Mouse (Mus musculus): Measurements from ENCODE around the gene Lsm14b.

The Lsm14b gene

GRCm38 (mm10) chr2:180018573-180018972, 6.2 kb upstream of the Lsm14b start:
- DNase-seq (ENCODE audit: low spot score in 2 of 2), result no peak

- DNase-seq (ENCODE audit: low spot score in 2 of 2), result no peak
Measured at GRCm38 (mm10) chr2:180020091-180020661, 4.6 kb upstream of the Lsm14b start.

- no peak for DNase-seq (ENCODE audit: low spot score in 2 of 2)
Measured at GRCm38 (mm10) chr2:180020919-180021318, 3.9 kb upstream of the Lsm14b start.

- no peak for DNase-seq (ENCODE audit: low spot score in 2 of 2)
Measured at GRCm38 (mm10) chr2:180022751-180023150, 2.0 kb upstream of the Lsm14b start.

- DNase-seq (ENCODE audit: low spot score in 2 of 2), result peak in 1 of 2 experiments; percentile 50
Measured at GRCm38 (mm10) chr2:180025135-180025860, 511 bp downstream of the Lsm14b start.

GRCm38 (mm10) chr2:180025861-180026200, 1.0 kb downstream of the Lsm14b start:
- DNase-seq (ENCODE audit: low spot score in 2 of 2), result no peak

- DNase-seq (ENCODE audit: low spot score in 2 of 2), result no peak
Measured at GRCm38 (mm10) chr2:180027768-180028167, 3.0 kb downstream of the Lsm14b start.

GRCm38 (mm10) chr2:180031270-180031669, 6.5 kb downstream of the Lsm14b start:
- DNase-seq (ENCODE audit: low spot score in 2 of 2), result no peak

GRCm38 (mm10) chr2:180032925-180033324, 8.1 kb downstream of the Lsm14b start:
- DNase-seq (ENCODE audit: low spot score in 2 of 2), result no peak

GRCm38 (mm10) chr2:180033956-180034355, 9.2 kb downstream of the Lsm14b start:
- no peak for DNase-seq (ENCODE audit: low spot score in 2 of 2)

- no peak for DNase-seq (ENCODE audit: low spot score in 2 of 2)
Measured at GRCm38 (mm10) chr2:180034753-180035152, 10.0 kb downstream of the Lsm14b start.

GRCm38 (mm10) chr2:180040406-180040805, 15.6 kb downstream of the Lsm14b start:
- DNase-seq (ENCODE audit: low spot score in 2 of 2), result no peak

- peak in 1 of 2 experiments; percentile 51 for DNase-seq (ENCODE audit: low spot score in 2 of 2)
Measured at GRCm38 (mm10) chr2:180041577-180042255, 16.9 kb downstream of the Lsm14b start.

- DNase-seq (ENCODE audit: low spot score in 2 of 2), result peak; percentile 80 to 91
Measured at GRCm38 (mm10) chr2:180042256-180042857, 17.6 kb downstream of the Lsm14b start, which contains the start of the genes Psma7 and Ss18l1. Psma7 (minus strand) TSS chr2:180042433. Ss18l1 (plus strand) TSS chr2:180042509.

GRCm38 (mm10) chr2:180042858-180043515, 18.2 kb downstream of the Lsm14b start:
- peak; percentile 53 to 70 for DNase-seq (ENCODE audit: low spot score in 2 of 2)

GRCm38 (mm10) chr2:180045283-180045682, 20.5 kb downstream of the Lsm14b start:
- DNase-seq (ENCODE audit: low spot score in 2 of 2), result peak in 1 of 2 experiments; percentile 30

- DNase-seq (ENCODE audit: low spot score in 2 of 2), result no peak
Measured at GRCm38 (mm10) chr2:180047580-180047979, 22.8 kb downstream of the Lsm14b start.

- DNase-seq (ENCODE audit: low spot score in 2 of 2), result no peak
Measured at GRCm38 (mm10) chr2:180047980-180048635, 23.3 kb downstream of the Lsm14b start.

- DNase-seq (ENCODE audit: low spot score in 2 of 2), result peak; percentile 76 to 85
Measured at GRCm38 (mm10) chr2:180050986-180051385, 26.2 kb downstream of the Lsm14b start.

- DNase-seq (ENCODE audit: low spot score in 2 of 2), result peak in 1 of 2 experiments; percentile 20
Measured at GRCm38 (mm10) chr2:180051986-180052733, 27.4 kb downstream of the Lsm14b start.
